Mouse (Mus musculus): ENCODE measurements around the gene 4930596D02Rik. TPM values are rescaled to one million over a fixed set of nuclear protein-coding genes. Genes with fewer than 3 reads are reported as not detected.

4930596D02Rik gene
- polyA plus RNA-seq (2015; fragmentation: Nextera tagmentation; extraction: Ambion mirVana): not detected in 2 replicates

GRCm38 (mm10) chr14:35811878-35812277 lies at the start of gene 4930596D02Rik:
Gene 4930596D02Rik (minus strand): TSS chr14:35811978.
- H3K36me3 ChIP-seq (ENCODE audit: control insufficient read depth, insufficient read depth): no peaks in the 10 kb centered on the region
- H3K27ac ChIP-seq (ENCODE audit: low read length): no peak within 1 kb of the TSS
- no peak within 1 kb of the TSS for H3K4me3 ChIP-seq (replicated peaks; ENCODE audit: low read length)
- no peaks in the 10 kb centered on the region for H3K27me3 ChIP-seq (replicated peaks; ENCODE audit: control insufficient read depth, insufficient read depth, low read length)
- 83% methylated on average over 4 of the region's 4 CpGs for WGBS
- no peak within 1 kb of the TSS for H3K4me2 ChIP-seq (ENCODE audit: low read length)
- ATAC-seq: no peak
- no peak within 1 kb of the TSS for H3K9ac ChIP-seq (replicated peaks; ENCODE audit: low read depth, low read length)
- H3K4me1 ChIP-seq (replicated peaks; ENCODE audit: control insufficient read depth, insufficient read depth, low read length): no peaks in the 10 kb centered on the region
- no peaks in the 10 kb centered on the region for H3K9me3 ChIP-seq (ENCODE audit: control insufficient read depth, low read length)

GRCm38 (mm10) chr14:35853254-35853653 lies 41.5 kb upstream of the 4930596D02Rik start:
- H3K36me3 ChIP-seq (ENCODE audit: control insufficient read depth, insufficient read depth): no peaks in the 10 kb centered on the region
- no peak overlapping the region for H3K4me3 ChIP-seq (replicated peaks; ENCODE audit: low read length)
- H3K27me3 ChIP-seq (replicated peaks; ENCODE audit: control insufficient read depth, insufficient read depth, low read length): no peaks in the 10 kb centered on the region
- no peak overlapping the region for H3K27ac ChIP-seq (ENCODE audit: low read length)
- 93% methylated on average over 1 of the region's 1 CpGs for WGBS
- H3K9ac ChIP-seq (replicated peaks; ENCODE audit: low read depth, low read length): no peak overlapping the region
- no peak overlapping the region for H3K4me2 ChIP-seq (ENCODE audit: low read length)
- H3K9me3 ChIP-seq (ENCODE audit: control insufficient read depth, low read length): no peaks in the 10 kb centered on the region
- no peak for ATAC-seq
- H3K4me1 ChIP-seq (replicated peaks; ENCODE audit: control insufficient read depth, insufficient read depth, low read length): no peaks in the 10 kb centered on the region

- no peaks in the 10 kb centered on the region for H3K36me3 ChIP-seq (ENCODE audit: control insufficient read depth, insufficient read depth)
- H3K27me3 ChIP-seq (replicated peaks; ENCODE audit: control insufficient read depth, insufficient read depth, low read length): no peaks in the 10 kb centered on the region
- no peak overlapping the region for H3K4me3 ChIP-seq (replicated peaks; ENCODE audit: low read length)
- 80% methylated on average over 6 of the region's 6 CpGs for WGBS
- H3K4me1 ChIP-seq (replicated peaks; ENCODE audit: control insufficient read depth, insufficient read depth, low read length): 0 out of 2 replicates have a peak, but pooled peaks cover 5% of the 10 kb centered on the region
- H3K9me3 ChIP-seq (ENCODE audit: control insufficient read depth, low read length): no peaks in the 10 kb centered on the region
- no peak for ATAC-seq
- no peak overlapping the region for H3K4me2 ChIP-seq (ENCODE audit: low read length)
- no peak overlapping the region for H3K27ac ChIP-seq (ENCODE audit: low read length)
- H3K9ac ChIP-seq (replicated peaks; ENCODE audit: low read depth, low read length): no peak overlapping the region
Observed at GRCm38 (mm10) chr14:35845271-35845670, 33.5 kb upstream of the 4930596D02Rik start.

- WGBS: 42% methylated on average over 7 of the region's 7 CpGs
- ATAC-seq: peak; percentile 65
- 0 out of 2 replicates have a peak, but pooled peaks cover 5% of the 10 kb centered on the region for H3K4me1 ChIP-seq (replicated peaks; ENCODE audit: control insufficient read depth, insufficient read depth, low read length)
- H3K4me3 ChIP-seq (replicated peaks; ENCODE audit: low read length): no peak overlapping the region
- H3K36me3 ChIP-seq (ENCODE audit: control insufficient read depth, insufficient read depth): no peaks in the 10 kb centered on the region
- H3K4me2 ChIP-seq (ENCODE audit: low read length): no peak overlapping the region
- no peak overlapping the region for H3K9ac ChIP-seq (replicated peaks; ENCODE audit: low read depth, low read length)
- no peaks in the 10 kb centered on the region for H3K9me3 ChIP-seq (ENCODE audit: control insufficient read depth, low read length)
- no peaks in the 10 kb centered on the region for H3K27me3 ChIP-seq (replicated peaks; ENCODE audit: control insufficient read depth, insufficient read depth, low read length)
- H3K27ac ChIP-seq (ENCODE audit: low read length): no peak overlapping the region
Observed at GRCm38 (mm10) chr14:35842111-35842721, 30.4 kb upstream of the 4930596D02Rik start.

GRCm38 (mm10) chr14:35792656-35793213 lies 19.0 kb downstream of the 4930596D02Rik start:
- Histone ChIP-seq H3K9ac (replicated peaks; ENCODE audit: low read depth, low read length) (no peak overlapping the region), H3K4me3 (replicated peaks; ENCODE audit: low read length) (no peak overlapping the region), H3K36me3 (ENCODE audit: control insufficient read depth, insufficient read depth) (no peaks in the 10 kb centered on the region), H3K27me3 (replicated peaks; ENCODE audit: control insufficient read depth, insufficient read depth, low read length) (no peaks in the 10 kb centered on the region), H3K9me3 (ENCODE audit: control insufficient read depth, low read length) (no peaks in the 10 kb centered on the region), H3K4me2 (ENCODE audit: low read length) (no peak overlapping the region), H3K27ac (ENCODE audit: low read length) (no peak overlapping the region), H3K4me1 (replicated peaks; ENCODE audit: control insufficient read depth, insufficient read depth, low read length) (peaks cover 3% of the 10 kb centered on the region; the same call in 1 of the 2 replicates)
- 7% methylated on average over 3 of the region's 3 CpGs for WGBS
- ATAC-seq: peak; percentile 68

GRCm38 (mm10) chr14:35780033-35780432 lies 31.7 kb downstream of the 4930596D02Rik start:
- H3K9ac ChIP-seq (replicated peaks; ENCODE audit: low read depth, low read length): no peak overlapping the region
- H3K4me2 ChIP-seq (ENCODE audit: low read length): no peak overlapping the region
- peak; percentile 61 for ATAC-seq
- no peak overlapping the region for H3K27ac ChIP-seq (ENCODE audit: low read length)
- H3K36me3 ChIP-seq (ENCODE audit: control insufficient read depth, insufficient read depth): no peaks in the 10 kb centered on the region
- no peaks in the 10 kb centered on the region for H3K9me3 ChIP-seq (ENCODE audit: control insufficient read depth, low read length)
- no peak overlapping the region for H3K4me3 ChIP-seq (replicated peaks; ENCODE audit: low read length)
- no peaks in the 10 kb centered on the region; the same call in 1 of the 2 replicates for H3K4me1 ChIP-seq (replicated peaks; ENCODE audit: control insufficient read depth, insufficient read depth, low read length)
- WGBS: 58% methylated on average over 3 of the region's 3 CpGs
- H3K27me3 ChIP-seq (replicated peaks; ENCODE audit: control insufficient read depth, insufficient read depth, low read length): no peaks in the 10 kb centered on the region

- Histone ChIP-seq H3K4me2 (ENCODE audit: low read length) (no peak overlapping the region), H3K9me3 (ENCODE audit: control insufficient read depth, low read length) (no peaks in the 10 kb centered on the region), H3K27ac (ENCODE audit: low read length) (no peak overlapping the region), H3K9ac (replicated peaks; ENCODE audit: low read depth, low read length) (no peak overlapping the region), H3K4me1 (replicated peaks; ENCODE audit: control insufficient read depth, insufficient read depth, low read length) (no peaks in the 10 kb centered on the region), H3K27me3 (replicated peaks; ENCODE audit: control insufficient read depth, insufficient read depth, low read length) (no peaks in the 10 kb centered on the region), H3K36me3 (ENCODE audit: control insufficient read depth, insufficient read depth) (no peaks in the 10 kb centered on the region), H3K4me3 (replicated peaks; ENCODE audit: low read length) (no peak overlapping the region)
- WGBS: 77% methylated on average over 1 of the region's 1 CpGs
- ATAC-seq: no peak
Observed at GRCm38 (mm10) chr14:35773306-35773705, 38.5 kb downstream of the 4930596D02Rik start.

Measured in forebrain, embryonic 16.5 days (tissue).